Mouse (Mus musculus) testis, adult 2 months (tissue): ENCODE data around the gene Tmie. TPM values are rescaled to one million over a fixed set of nuclear protein-coding genes. Genes with fewer than 3 reads are reported as not detected.
A peak's percentile ranks its signal among the peaks of the same experiment; 100 is the strongest.

Experiments used
- H3K27ac ChIP-seq: fragments of 200-500 bp; 2 replicates; pipeline ENCODE4 v1.5.1; 2012; ENCODE audit warnings: low read depth, low read length; ENCODE audit not compliant: control insufficient read depth, insufficient read depth
- H3K27me3 ChIP-seq: fragments of 200-500 bp; 2 replicates; pipeline ENCODE4 v1.6.1; 2012; ENCODE audit warnings: mild to moderate bottlenecking, low read length, moderate library complexity; ENCODE audit not compliant: control insufficient read depth, insufficient read depth
- H3K36me3 ChIP-seq: fragments of 200-500 bp; 2 replicates; pipeline ENCODE4 v1.6.1; 2012; ENCODE audit warnings: mild to moderate bottlenecking, low read length; ENCODE audit not compliant: control insufficient read depth, insufficient read depth
- H3K4me1 ChIP-seq: fragments of 200-500 bp; 2 replicates; pipeline ENCODE4 v1.6.1; 2012; ENCODE audit warnings: low read length; ENCODE audit not compliant: control insufficient read depth, insufficient read depth
- H3K4me3 ChIP-seq: fragments of 200-500 bp; 2 replicates; pipeline ENCODE4 v1.5.1; 2012; ENCODE audit warnings: low read depth, mild to moderate bottlenecking, low read length, moderate library complexity, mixed read lengths; ENCODE audit not compliant: control insufficient read depth
- CTCF ChIP-seq: fragments of 200-500 bp; IDR thresholded peaks from 2 replicates; pipeline ENCODE4 v1.5.1; 2012; ENCODE audit warnings: low read depth, mild to moderate bottlenecking, inconsistent platforms, low read length, moderate library complexity; ENCODE audit not compliant: control insufficient read depth, insufficient read depth, insufficient replicate concordance
- POLR2A ChIP-seq: fragments of 200-500 bp; IDR thresholded peaks from 2 replicates; pipeline ENCODE4 v1.6.1; 2012; ENCODE audit warnings: low read depth, mild to moderate bottlenecking, inconsistent platforms, low read length, moderate library complexity; ENCODE audit not compliant: control insufficient read depth
- polyA plus RNA-seq: library from polyadenylated mRNA; depleted of rRNA; stranded (reverse); fragments of >200 nt; gene quantifications from 2 replicates; pipeline ENCODE4 v1.2.3, GENCODE M21; 2012; rRNA removed

The Tmie gene
- 0.96 and 1.8 TPM in 2 replicates for polyA plus RNA-seq

DNA sequence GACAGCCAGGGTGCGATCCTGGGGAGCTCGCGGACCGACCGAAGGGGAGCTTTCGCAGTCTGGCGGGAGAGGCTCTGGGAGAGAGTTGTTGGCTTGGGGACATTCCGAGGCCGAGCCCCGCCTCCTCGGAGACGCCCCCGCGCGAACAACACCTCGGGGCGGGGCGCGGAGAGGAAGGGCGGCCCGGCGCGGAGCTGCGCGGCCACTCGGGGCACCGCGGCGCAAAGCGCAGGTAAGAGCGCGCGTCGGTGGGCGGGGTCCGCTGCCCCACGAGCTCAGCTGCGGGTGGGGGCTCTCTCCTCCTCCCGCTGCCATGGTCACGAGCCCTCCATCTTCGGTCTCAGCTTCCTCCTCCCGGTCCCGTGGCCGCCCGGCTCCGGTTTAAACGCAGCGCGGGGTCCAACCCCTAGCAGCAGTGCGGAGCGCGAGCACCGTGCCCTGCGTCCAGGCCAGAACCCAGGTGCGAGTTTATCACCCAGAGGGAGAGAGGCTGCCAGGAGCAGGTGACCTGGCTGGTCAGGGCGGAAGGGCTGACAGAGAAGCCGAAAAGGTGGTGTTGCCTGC is at the start of gene Tmie:
TSS of gene Tmie (minus strand) at position 116 of the 564 bp plus-strand sequence.
- Histone ChIP-seq H3K36me3 (no peaks in the 10 kb centered on the region), H3K27me3 (no peaks in the 10 kb centered on the region), H3K4me1 (peaks cover 24% of the 10 kb centered on the region), H3K4me3 (peak within 1 kb of the TSS; percentile 83), H3K27ac (peak within 1 kb of the TSS; percentile 88)
- TF ChIP-seq POLR2A (peak; percentile 52), CTCF (no peak)

DNA sequence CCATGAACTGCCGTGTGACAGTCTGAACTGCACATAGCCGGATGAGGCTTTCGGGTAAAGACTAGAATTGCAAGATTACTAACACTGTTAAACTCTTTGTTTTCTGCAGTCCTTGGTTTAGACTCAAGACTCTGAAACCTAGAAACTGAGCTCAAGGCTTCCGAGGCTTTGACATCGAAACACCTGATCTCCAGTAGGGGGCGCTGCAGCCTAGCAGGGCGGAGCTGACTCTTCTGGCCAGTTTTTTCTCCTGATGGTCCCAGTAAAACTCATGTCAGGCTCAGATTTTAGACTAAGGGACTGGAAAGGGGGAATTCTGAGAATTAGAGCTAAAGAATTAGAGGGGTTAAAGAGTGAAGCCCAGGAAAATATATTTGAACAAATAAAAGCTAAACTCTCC is 42.8 kb upstream of the Tmie start:
- Histone ChIP-seq H3K4me1 (no peaks in the 10 kb centered on the region; the same call in 1 of the 2 replicates), H3K27me3 (no peaks in the 10 kb centered on the region)

DNA sequence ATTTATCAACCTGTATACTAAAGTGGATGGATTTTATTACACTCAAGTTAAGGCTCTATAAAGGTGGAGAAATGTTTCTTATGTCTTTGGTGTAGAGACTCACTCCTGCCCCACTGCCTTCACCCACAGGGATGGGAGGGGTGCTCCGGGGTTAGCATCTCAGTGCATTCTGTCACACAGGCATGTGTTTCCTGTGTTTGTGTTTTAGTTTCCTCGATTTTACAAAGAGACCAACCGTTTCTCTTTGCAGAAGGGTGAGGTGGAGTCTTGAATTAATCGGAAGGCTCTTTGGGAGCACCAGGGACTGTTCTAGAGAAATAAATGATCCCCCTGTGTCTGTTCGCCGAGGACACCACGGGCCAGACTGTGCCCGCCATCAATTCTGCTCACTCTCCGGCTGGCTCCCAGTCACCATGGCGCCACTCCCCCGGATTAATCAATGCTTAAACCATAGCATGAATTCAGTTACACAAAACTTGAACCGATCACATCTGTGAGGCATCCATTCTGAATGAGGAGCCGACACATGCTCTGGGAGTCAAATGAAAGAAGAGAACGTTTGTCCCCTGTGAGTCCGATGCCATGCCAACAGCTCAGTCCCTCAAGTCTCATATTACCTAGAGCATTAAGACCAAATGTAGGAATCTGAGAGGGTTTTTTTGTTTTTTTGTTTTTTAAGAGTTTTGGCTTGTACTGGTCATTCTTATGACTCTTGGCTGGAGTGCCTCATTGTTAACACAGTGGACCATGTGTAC is 40.9 kb upstream of the Tmie start:
- Histone ChIP-seq H3K27me3 (no peaks in the 10 kb centered on the region), H3K4me3 (no peak overlapping the region), H3K27ac (no peak overlapping the region), H3K36me3 (no peaks in the 10 kb centered on the region), H3K4me1 (no peaks in the 10 kb centered on the region; the same call in 1 of the 2 replicates)
- TF ChIP-seq CTCF (no peak), POLR2A (no peak)

More for the DNA sequence above, 42.8 kb upstream of the Tmie start:
- Histone ChIP-seq H3K4me3 (no peak overlapping the region), H3K36me3 (no peaks in the 10 kb centered on the region), H3K27ac (no peak overlapping the region)
- TF ChIP-seq CTCF (peak; percentile 90), POLR2A (no peak)

DNA sequence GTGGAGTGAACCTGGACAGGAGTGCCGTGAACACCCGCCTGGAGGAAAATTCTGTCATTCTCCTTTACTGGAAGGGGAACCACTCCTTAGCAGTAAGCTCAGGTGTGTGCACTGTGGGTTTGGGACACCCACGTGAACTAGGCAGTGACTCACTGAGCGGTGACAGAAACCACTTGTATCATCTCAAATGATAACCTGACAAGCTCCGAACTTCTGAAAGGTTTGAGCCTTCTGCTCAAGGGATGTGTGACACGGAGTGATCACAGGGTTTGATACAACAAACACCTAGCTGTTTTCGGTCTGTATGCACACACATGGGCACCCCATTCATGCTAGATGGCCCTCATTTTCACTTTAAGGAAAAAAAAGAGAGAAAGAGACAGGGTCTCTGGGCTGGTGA is 36.9 kb upstream of the Tmie start, which contains the start of gene Fam240a:
TSS of gene Fam240a (minus strand) at position 76 of the 400 bp plus-strand sequence.
- Histone ChIP-seq H3K4me3 (no peak within 1 kb of the TSS), H3K27ac (no peak within 1 kb of the TSS), H3K4me1 (no peaks in the 10 kb centered on the region; the same call in 1 of the 2 replicates), H3K27me3 (no peaks in the 10 kb centered on the region), H3K36me3 (no peaks in the 10 kb centered on the region)
- TF ChIP-seq POLR2A (no peak), CTCF (no peak)

DNA sequence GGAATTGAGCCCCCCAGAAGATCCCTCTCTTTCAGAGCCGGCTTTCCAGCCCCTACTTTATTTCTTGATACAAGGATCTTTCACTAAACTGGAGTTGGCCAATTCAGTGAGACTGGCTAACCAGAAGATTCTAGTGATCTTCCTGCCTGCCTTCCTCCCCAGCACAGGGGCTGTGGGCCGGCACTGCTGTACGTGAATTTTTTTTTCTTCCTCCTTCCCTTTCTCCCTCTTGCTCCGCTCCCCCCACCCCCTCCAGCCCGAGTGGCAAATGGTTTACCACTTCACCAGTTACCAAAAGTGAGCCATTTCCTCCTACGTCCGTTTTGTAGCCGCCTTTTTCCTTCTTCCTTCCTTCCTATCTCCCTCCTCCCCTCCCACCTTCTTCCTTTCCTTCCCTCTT is 35.6 kb upstream of the Tmie start:
- Histone ChIP-seq H3K4me1 (no peaks in the 10 kb centered on the region; the same call in 1 of the 2 replicates), H3K36me3 (no peaks in the 10 kb centered on the region), H3K27me3 (no peaks in the 10 kb centered on the region), H3K4me3 (no peak overlapping the region), H3K27ac (no peak overlapping the region)
- no peak for TF ChIP-seq CTCF
- no peak for TF ChIP-seq POLR2A

DNA sequence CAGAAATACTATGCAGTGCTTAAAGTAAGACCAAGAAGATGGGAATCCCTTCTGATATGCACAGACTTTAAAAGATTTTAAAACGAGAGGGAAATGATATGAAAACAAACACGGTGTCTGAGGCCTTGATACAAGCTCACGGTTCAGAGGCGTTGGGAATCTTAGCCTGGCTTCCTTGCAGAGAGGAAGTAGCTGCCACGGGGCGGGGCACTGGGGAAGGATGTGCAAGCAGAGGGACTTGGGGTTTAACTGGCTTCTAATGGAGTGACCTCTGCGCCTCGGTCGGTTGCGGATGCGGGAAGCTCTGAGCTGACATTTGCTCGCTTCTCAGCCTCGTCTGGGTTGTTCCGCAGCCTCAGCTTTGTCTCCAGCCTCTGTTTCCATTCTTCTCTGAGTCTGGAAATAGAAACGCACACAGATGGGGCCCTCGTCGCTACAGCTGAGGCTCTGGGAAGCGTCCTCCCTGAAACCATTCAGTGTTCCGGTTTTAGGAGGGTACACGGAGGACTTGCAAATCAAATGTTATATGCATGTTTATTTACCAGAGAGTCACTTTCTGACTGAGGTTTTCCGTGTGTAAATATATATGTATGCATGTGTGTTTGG is 34.8 kb upstream of the Tmie start:
- no peaks in the 10 kb centered on the region for H3K27me3 ChIP-seq
- H3K36me3 ChIP-seq = no peaks in the 10 kb centered on the region
- peak overlapping the region; percentile 3; the same call in 1 of the 2 replicates for H3K4me3 ChIP-seq
- H3K27ac ChIP-seq = no peak overlapping the region
- no peaks in the 10 kb centered on the region; the same call in 1 of the 2 replicates for H3K4me1 ChIP-seq
- TF ChIP-seq CTCF (no peak), POLR2A (no peak)

DNA sequence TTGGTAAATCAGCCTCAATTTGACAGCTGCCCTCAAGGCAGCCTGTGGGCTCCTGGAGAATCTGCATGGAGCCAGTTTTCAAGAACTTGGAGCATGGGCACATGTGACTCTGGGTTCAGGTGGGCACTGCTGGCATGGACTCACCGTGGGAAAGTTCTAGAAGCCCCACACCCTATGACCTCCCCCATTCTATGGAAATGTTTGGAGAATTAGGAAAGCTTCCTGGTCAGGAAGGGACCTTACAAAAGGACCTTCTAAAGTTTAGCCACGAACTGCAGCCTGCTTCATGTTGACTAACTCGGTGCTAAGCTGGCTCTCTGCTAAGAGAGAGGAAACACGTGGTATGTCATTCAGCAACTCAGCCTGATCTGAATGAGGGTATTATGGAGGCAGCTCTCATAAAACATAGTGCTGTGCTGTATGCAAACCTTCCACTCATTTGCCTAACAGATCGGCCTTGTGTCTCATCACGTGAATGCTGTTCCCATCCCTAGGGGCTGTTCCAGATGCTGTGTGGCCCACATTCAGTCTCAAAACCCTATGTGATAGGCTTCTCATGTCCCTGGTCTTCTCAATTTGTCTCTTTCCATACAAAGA is 29.6 kb upstream of the Tmie start:
- Histone ChIP-seq H3K4me3 (no peak overlapping the region), H3K27me3 (no peaks in the 10 kb centered on the region), H3K4me1 (peaks cover 2% of the 10 kb centered on the region), H3K27ac (no peak overlapping the region), H3K36me3 (no peaks in the 10 kb centered on the region)
- no peak for TF ChIP-seq CTCF
